Mouse (Mus musculus): ENCODE measurements at regions not wholly inside any gene's neighbourhood (a gene's known extent, or its start where the extent isn't known, plus 50 kb on each side); places are given as distances from the start of the nearest gene placed in this dataset.
"Not testable (repeated sequence)": the region's sequence is repeated elsewhere in the genome, so short reads cannot be mapped to it uniquely, and the experiment has no call there.

DNA sequence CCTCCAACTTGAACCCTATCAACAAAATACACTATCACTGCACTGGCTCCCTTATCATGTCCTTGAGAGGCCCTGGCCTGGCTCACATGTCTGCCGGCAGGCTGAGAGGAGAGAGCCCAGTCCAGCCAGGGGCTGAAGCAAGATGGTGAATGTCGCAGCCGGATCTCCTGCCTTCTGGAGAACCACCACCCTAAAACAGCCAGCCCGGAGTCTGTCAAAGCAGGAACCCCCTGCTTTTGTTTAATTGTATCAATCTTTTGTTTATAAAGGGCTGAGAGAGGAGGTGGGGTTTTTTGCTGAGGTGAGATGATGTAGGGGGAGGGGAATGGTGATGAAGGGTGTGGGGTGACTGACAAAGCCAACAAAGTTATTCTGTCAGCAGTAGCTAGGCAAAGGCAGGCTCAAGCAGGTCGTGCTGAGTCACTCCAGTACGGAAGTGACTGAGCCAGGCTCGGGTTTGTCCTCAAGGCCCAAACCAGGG, 269.2 kb downstream of the Gxylt1 start:
- ChIA-PET CTCF (interaction anchor here in 2 of 4 experiments (0.7 to 1.8 kb wide), 2 partner anchors 209 to 217 kb away, joined by 4 to 5 read pairs; no protein-coding TSS in a partner anchor), POLR2A (interaction anchor here in 3 of 4 experiments (0.6 to 1.5 kb wide), 17 partner anchors 9 to 514 kb away, joined by 3 to 8 read pairs (median 4); partner anchors contain the start of gene Gxylt1 (in 1 of the 3))

DNA sequence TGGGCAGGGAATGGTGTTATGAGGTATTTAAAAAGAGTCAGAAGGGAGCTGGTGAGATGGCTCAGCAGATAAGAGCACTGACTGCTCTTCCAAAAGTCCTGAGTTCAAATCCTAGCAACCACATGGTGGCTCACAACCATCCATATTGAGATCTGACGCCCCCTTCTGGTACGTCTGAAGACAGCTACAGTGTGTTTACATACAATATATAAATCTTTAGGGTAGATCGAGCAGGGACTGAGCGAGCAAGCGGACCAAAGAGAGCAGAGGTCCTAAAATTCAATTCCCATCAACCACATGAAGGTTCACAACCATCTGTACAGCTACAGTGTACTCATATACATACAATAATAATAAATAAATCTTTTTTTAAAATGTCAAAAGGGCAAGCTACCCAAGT, 269.8 kb downstream of the Gxylt1 start:
- CTCF ChIA-PET = interaction anchor here in 1 of 4 experiments (0.8 to 1.8 kb wide), 2 partner anchors 16 to 218 kb away, joined by 3 to 5 read pairs; no protein-coding TSS in a partner anchor
- POLR2A ChIA-PET = interaction anchor here in 3 of 4 experiments (0.6 to 1.5 kb wide), 8 partner anchors 10 to 319 kb away, joined by 3 to 5 read pairs (median 4); partner anchors contain the start of gene Gxylt1 (in 1 of the 3)

DNA sequence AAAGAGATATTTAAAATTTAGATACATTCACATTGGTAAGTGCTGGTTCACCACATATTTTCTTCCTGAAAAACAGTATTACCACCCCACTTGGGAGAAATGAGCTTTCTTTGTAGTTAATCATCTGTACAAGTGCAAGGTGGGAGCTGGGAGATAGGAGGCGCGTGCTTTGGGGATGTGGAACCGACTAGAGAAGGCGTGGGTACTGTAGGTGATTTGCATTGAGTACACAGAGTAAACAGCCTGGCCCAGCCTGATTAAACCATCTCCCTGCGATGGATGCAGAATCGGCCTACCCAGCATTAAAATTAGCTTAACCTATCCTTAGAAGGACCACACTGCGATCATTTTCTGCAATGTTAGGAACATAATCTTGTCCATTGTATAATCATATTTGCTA, 270.4 kb downstream of the Gxylt1 start:
- CTCF ChIA-PET = interaction anchor here in 2 of 4 experiments (0.5 to 1.8 kb wide), 4 partner anchors 16 to 218 kb away, joined by 3 to 5 read pairs (median 4); no protein-coding TSS in a partner anchor
- POLR2A ChIA-PET = interaction anchor here in 3 of 4 experiments (0.6 to 1.5 kb wide), 7 partner anchors 9 to 320 kb away, joined by 3 to 5 read pairs (median 3); partner anchors contain the start of gene Gxylt1 (in 1 of the 3)

DNA sequence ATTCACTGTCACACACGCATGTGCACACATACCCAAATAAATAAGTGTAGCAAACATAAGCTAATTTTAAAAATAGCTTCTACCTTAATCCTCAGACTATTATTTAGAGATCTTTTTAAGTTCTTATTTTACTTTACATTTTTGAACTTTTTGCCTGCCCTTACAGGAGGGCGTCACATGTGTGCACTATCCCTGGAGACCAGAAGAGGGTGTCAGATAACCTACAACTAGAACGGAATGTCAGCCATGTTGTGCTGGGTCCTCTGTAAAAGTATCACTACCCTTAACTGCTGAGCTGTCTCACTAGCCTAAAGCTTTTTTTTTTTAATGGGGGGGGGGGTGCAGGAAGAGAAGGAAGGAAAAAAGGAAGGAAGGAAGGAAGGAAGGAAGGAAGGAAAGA, 271.7 kb downstream of the Gxylt1 start:
- ChIA-PET CTCF (interaction anchor here in 3 of 4 experiments (0.6 to 1.2 kb wide), 6 partner anchors 8 to 225 kb away, joined by 3 to 4 read pairs (median 3); no protein-coding TSS in a partner anchor), POLR2A (interaction anchor here in 1 of 4 experiments (0.6 to 1.6 kb wide), 5 partner anchors 9 to 271 kb away, joined by 3 to 6 read pairs (median 3); no protein-coding TSS in a partner anchor)

DNA sequence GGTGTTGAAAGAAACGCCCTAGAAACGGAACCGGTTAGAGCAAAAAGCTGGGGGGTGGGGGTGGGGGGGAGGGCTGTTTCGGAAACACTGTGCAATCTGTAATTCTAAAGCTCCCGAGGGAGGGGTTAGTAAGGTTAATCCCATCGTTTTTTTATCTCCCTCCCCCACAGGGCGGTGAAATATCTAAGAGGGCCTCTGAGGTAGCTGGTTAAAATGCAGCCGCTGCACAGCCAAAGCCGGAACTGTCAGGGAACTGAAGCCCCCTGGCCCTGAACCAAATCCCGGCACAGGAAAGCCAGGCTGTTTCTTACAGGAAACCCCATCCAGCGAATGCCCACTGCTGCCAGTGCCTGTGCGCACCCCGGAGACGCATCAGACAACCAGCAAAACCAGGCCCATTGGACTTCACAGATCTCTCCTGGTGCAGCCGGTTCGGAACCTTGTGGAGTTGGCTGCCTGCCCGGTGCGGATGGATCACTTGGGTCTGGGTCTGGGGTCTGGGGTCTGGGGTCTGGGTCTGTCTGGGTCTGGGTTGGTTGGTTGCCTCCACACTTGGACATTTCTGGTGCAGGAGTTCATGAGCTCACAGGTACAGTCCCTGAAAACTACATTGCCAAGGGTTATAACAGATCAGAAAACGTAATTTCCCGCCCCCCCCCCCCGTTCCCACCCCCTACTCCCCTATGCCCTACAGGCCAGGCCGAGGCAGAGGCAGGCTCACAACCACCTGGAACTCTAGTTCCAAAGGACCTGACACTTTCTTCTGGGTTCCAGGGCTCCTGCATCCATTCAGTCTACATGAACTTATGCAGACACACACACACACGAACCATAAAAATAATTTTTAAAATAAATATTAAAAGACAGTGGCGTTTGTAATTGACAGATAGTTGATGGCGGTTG, 272.7 kb downstream of the Gxylt1 start:
- CTCF ChIA-PET = interaction anchor here in 1 of 4 experiments (1.0 kb wide), 1 partner anchor 214 kb away, joined by 3 read pairs; no protein-coding TSS in a partner anchor

DNA sequence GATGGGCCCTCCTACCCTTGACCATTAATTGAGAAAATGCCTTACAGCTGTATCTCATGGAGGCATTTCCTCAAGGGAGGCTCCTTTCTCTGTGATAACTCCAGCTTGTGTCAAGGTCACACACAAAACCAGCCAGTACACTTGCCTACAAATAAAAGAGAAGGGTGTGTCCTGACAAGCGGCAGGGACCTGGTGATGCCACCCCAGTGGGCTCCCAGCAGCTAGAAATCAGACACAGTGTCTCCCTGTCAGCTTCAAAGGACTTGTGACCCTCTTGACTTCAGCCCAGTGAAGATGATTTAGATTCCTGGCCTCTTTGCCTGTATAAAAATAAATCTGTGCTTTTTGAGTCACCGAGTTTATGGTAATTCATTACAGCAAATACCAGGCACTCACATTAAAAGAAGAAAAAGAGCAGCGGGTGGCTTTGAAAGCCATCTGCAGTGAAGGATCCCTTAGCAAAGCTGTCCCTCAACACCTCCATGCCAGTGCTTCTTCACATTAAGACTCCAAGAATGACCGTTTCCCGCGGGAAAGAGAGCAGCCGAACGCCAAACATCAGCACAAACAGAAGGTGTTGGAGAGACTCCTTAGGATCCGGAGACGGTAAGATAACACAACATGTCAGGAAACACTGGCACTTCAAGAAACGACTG, 273.5 kb downstream of the Gxylt1 start:
- ChIA-PET CTCF (interaction anchor here in 1 of 4 experiments (1.0 kb wide), 1 partner anchor 215 kb away, joined by 3 read pairs; no protein-coding TSS in a partner anchor), POLR2A (interaction anchor here in 3 of 4 experiments (0.6 to 1.3 kb wide), 4 partner anchors 9 to 487 kb away, joined by 3 to 4 read pairs (median 3); no protein-coding TSS in a partner anchor)

More for the DNA sequence above, 272.7 kb downstream of the Gxylt1 start:
- POLR2A ChIA-PET = interaction anchor here in 3 of 4 experiments (0.6 to 1.6 kb wide), 6 partner anchors 8 to 474 kb away, joined by 3 to 6 read pairs (median 3); no protein-coding TSS in a partner anchor

DNA sequence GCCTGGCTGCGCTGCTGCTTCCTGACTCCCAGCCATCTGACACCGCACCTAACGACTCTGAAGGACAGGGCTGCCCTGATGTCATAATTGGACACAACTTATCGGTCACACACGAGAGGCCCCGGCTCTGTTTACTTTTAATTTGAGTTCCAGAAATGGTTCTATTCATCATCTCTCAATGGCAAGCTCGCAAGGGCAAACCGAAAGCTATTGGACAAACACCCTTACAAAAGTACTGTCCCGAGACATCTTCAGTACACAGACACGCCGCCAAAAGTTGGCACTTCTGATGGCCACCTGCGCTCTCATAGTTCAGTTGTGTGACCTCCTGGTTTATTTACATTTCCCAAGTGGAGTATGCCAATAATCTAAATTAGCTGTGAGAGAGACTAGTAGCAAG, 274.9 kb downstream of the Gxylt1 start:
- ChIA-PET POLR2A (no interaction called here), CTCF (interaction anchor here in 1 of 4 experiments (0.6 kb wide), 1 partner anchor 287 kb away, joined by 3 read pairs; no protein-coding TSS in a partner anchor)

DNA sequence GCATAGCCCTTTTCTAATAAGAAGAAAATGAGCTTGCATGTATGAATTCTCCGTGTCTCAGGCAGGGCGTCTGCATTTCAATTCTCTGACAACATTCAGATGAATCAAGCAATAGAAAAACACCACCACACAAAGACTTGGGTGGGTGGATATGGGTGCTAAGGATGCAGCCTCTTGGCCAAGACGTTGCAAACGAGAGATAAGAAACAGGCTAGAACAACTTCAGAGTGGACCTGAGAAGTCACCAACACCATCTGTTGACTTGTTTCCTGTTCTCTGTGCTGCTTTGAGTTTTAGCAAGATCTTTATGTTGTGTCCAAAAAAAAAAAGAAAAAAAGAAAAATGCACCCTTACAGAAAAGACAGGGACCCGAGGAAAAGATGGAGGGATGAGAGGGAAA, 277.0 kb downstream of the Gxylt1 start:
- ChIA-PET CTCF (no interaction called here), POLR2A (no interaction called here)

DNA sequence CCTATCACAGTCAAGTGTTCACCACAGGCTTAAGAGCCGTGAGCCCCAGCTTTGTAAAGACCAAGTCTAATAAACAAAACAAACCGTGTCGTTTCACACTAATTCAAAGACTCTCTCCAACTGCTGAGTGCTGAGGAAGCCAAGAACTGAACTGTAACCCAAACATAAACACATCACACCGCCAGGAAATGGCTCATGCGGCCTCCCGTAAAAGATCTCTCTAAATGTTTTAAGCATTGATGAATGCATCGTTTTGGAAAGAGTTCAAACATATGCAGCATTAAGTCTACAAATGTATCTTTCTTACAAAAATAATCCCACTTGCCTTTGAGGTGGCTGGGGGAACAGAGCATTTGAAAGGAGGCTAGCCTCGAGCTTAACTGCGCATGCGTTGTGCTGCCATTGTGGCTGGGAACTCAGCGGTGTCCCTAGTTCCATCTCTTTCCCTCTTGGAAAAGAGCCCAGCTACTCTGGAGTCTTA, 280.7 kb downstream of the Gxylt1 start:
- POLR2A ChIA-PET = interaction anchor here in 2 of 4 experiments (0.8 to 2.2 kb wide), 2 partner anchors 9 to 12 kb away, joined by 3 to 6 read pairs; no protein-coding TSS in a partner anchor
- CTCF ChIA-PET = no interaction called here

DNA sequence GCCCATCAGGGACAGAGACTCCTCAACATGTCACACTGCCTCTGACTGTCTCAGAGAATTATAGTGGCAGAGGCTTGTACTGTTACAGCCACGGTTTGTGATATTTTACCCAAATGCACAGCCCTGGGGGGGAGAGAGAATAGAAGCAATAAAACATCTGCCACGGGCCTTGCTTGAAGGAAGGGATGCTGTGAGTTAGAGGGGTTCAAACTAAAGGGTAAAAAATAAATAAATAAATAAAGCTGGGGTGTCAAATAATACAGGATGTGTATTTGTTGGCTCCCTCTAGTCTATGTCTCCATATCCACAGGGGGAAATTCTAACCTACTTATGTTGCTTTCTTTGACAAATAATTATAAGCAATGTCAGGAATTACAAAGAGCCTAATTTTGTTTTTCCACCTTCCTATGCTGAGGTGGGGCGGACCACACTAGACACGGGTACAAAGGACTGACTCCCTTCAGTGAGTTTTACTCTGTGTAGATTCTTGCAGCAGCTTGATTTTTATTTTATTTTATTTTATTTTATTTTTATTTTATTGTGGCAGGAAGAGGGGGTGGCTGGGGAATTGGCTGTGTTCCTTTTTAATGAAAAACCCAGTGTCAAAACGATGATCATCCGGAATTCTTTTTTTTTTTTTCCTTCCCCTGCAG, 281.3 kb downstream of the Gxylt1 start:
- CTCF ChIA-PET = no interaction called here
- POLR2A ChIA-PET = interaction anchor here in 1 of 4 experiments (2.2 kb wide), 1 partner anchor 9 kb away, joined by 6 read pairs; no protein-coding TSS in a partner anchor

DNA sequence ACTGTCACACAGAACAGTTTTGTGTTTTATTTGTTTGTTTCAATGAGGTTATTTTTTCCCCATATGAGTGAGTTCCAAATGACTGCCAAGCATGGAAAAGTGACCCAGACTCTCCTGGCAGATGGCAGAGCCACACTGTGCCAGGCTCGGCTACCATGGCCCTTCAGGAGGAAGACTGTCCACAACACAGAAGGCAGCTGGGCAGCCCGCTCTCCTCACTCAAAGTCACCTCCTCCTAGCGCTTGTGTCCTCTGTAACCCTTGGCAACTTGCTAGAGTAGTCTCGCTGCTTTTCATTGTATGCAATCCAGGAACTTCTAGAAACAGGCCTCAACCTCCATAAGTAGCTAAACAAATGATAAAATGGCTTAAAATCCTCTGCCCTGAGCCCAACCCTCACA, 299.2 kb downstream of the Gxylt1 start:
- CTCF ChIA-PET = no interaction called here
- POLR2A ChIA-PET = interaction anchor here in 1 of 4 experiments (1.3 kb wide), 1 partner anchor 13 kb away, joined by 3 read pairs; no protein-coding TSS in a partner anchor

DNA sequence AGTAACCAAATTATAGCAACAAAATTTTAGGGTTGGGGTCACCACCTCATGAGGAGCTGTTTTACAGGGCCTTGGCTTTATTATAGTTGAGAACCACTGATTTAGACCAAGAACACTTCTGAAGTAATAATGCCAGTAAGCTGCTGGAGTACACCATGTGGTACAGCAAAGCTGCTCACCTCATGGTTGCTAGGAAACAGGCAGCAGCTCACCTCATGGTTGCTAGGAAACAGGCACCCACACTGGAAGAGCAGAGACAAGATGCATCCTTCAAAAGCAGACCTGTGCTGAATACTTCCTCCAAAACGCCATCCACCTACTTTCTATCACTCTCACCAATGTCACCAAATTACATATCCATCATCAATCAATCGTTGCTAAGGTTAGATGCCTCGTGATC, 300.0 kb downstream of the Gxylt1 start:
- ChIA-PET CTCF (no interaction called here), POLR2A (no interaction called here)

DNA sequence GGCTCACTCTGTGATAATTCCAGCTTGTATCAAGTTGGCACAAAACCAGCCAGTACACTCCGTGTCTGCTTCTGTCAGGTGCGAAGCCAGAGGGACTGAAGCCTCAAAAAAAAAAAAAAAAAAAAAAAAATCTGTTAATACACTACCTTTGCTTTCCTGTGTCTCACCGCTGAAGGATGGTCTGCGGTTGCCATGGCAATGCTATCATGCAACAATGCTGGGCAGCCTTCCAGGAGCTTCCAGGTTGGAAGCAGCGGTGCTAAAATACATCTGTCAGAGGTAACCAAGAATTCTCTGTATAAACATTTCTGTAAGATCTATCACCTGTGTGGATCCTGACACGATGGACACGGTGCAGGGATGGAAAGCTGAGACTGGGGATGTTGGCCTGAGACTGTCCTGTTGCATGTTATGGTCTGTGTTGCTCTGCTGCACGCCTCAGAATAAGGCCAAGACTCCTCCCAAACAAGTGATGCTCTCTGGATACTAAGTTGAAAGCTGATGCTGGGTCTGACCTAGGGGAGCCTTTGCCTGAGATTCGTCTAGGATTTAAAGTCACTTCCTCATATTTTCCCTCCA, 301.2 kb downstream of the Gxylt1 start:
- ChIA-PET POLR2A (no interaction called here), CTCF (no interaction called here)

DNA sequence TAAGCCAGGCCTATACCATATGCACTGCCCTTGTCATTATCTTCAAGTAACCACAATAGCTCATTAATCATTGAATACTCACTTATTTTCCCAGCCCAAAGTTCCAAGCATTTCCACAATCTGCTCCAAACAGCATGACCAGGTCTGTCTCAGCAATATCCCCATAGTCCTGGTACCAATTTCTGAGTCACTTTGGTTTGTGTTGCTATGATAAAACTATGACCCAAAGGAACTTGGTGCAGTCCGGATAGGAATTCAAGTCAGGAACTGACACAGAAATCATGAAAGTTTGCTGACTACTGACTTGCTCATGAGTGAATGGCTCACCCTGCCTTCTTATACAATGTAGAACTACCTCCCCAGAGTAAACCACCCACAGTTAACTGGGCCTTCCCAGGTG, 309.4 kb downstream of the Gxylt1 start:
- POLR2A ChIA-PET = no interaction called here
- CTCF ChIA-PET = no interaction called here

DNA sequence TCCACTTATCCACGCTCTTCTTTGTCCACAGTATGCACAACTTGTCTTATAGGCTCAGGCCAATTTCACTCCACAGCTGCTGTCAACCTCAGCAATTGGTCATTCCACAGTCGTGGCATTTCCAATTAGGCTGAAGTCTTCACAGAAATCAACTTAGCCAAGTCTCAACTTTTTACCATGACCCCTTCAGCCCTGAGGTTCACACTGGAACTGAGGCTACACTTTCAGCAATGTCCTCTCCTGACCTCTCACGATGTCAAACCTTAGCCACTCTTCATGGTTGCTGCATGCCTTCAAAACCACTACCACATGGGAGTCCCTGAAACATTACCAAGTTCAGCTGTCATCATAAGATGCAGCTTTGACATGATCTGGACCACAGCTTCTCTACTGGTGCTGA, 310.1 kb downstream of the Gxylt1 start:
- POLR2A ChIA-PET = no interaction called here
- CTCF ChIA-PET = no interaction called here

DNA sequence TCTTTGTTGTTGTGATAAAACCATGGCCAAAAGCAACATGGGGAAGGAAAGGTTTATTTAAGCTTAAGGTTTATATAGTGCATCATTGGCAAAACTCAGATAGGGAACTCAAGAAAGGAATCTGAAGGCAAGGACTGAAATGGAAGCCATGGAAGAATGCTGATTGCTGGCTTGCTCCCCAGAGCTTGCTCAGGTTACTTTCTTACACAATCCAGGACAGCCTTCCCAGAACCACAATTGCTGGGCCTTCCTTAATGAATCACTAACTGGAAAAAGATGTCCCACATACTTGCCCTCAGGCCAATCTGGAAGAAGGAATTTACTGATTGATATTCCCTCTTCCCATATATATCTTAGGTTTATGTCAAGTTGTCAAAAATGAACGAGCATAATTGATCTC, 310.8 kb downstream of the Gxylt1 start:
- POLR2A ChIA-PET = no interaction called here
- CTCF ChIA-PET = no interaction called here

DNA sequence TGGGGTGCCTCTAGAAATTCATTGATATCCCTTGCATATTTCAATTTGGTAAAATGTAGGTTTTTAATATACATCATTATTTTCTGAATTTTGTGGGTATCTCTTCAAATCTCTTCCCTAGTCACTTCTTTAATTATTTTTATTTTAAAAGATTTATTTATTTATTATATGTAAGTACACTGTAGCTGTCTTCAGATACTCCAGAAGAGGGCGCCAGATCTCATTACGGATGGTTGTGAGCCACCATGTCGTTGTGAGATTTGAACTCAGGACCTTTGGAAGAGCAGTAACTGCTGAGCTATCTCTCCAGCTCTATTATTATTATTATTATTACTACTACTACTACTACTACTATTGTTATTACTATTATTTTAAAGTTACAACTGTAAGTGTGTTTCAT, 324.1 kb downstream of the Gxylt1 start:
- CTCF ChIA-PET = interaction anchor here in 1 of 4 experiments (0.6 kb wide), 1 partner anchor 548 kb away, joined by 6 read pairs; no protein-coding TSS in a partner anchor
- POLR2A ChIA-PET = not testable (repeated sequence)

DNA sequence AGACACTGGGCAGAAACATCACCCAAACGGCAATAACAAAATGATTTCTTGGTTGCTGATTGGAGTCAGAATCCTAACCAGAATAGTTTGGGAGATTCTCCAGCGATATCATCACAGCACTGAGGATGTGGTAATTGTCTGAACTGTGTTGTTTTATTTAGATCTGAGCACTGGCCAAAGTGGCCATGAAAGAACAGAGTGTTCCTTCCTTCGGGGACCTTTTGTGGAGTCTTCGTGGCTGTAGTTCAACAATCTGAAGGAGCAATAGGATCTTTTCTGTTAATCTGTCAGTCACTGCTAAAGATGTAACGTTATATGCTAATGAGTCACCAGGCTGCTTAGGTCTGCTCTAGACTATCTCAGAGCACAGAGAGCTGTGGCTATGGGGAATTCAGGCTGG, 328.8 kb downstream of the Gxylt1 start:
- POLR2A ChIA-PET = no interaction called here
- CTCF ChIA-PET = no interaction called here

All from embryonic stem cell, embryonic (primary cell).